Mouse (Mus musculus) megakaryocyte, embryonic 14.5 days (primary cell): Measurements from ENCODE around the gene Mks1.

ENCODE experiments used
- FLI1 ChIP-seq: IDR thresholded peaks from 2 replicates; pipeline ENCODE4 v1.6.1; 2012; ENCODE audit warnings: low read length, inconsistent platforms, mixed read lengths
- GATA1 ChIP-seq: IDR thresholded peaks from 3 replicates; pipeline ENCODE4 v1.6.1; 2012; ENCODE audit warnings: mixed read lengths, low read length, inconsistent platforms, borderline replicate concordance

- TF ChIP-seq FLI1 (no peak), GATA1 (no peak)
Observed at GRCm38 (mm10) chr11:87807433-87807832, 45.6 kb upstream of the Mks1 start.
